Mouse (Mus musculus) CD4-positive, CD25-positive, alpha-beta regulatory T cell, adult 2 months (primary cell): ENCODE measurements around the gene Ano4.

Experiments
- DNase-seq: peaks from one replicate; pipeline ENCODE4 v3.0.0-alpha.2; 2012; ENCODE audit warnings: low read depth, low spot score

The Ano4 gene

GRCm38 (mm10) chr10:88950297-88950653, 394.3 kb downstream of the Ano4 start:
- no peak for DNase-seq

- DNase-seq: no peak
Measured at GRCm38 (mm10) chr10:88949649-88950296, 394.8 kb downstream of the Ano4 start.
